8 mouse cellular contexts compared by ENCODE assay signal in genomic region chr5:4192481-4193246, GRCm38 (mm10). TPM values are rescaled to one million over a fixed set of nuclear protein-coding genes. Genes with fewer than 3 reads are reported as not detected.
A peak's percentile ranks its signal among the peaks of the same experiment; 100 is the strongest.
DNase-seq lines count a peak whose midpoint lies in the region; ATAC-seq lines count a peak whose summit lies in the region.
"Not testable (repeated sequence)": the region's sequence is repeated elsewhere in the genome, so short reads cannot be mapped to it uniquely, and the experiment has no call there.

No protein-coding gene starts in this region.

- peak overlapping the region; percentile 67 to 86 for H3K4me3 ChIP-seq in ES-E14 (ENCODE audit: insufficient read depth in 1 of 2, low read depth in 1 of 2, low read length in 2 of 2, poor library complexity in 1 of 2, severe bottlenecking in 1 of 2)
- H3K4me3 ChIP-seq in forebrain, embryonic 14.5 days (ENCODE audit: low read depth, low read length), result peak overlapping the region; percentile 24
- H3K4me3 ChIP-seq in hindbrain, embryonic 10.5 days, result peak overlapping the region; percentile 53
- H3K4me3 ChIP-seq in kidney, embryonic 14.5 days (ENCODE audit: low read length), result peak overlapping the region; percentile 44
- peak overlapping the region; percentile 68 for H3K4me3 ChIP-seq in liver, embryonic 13.5 days (replicated peaks)
- peak overlapping the region; percentile 44 for H3K4me3 ChIP-seq in midbrain, embryonic 13.5 days (replicated peaks)
- H3K4me3 ChIP-seq in stomach, embryonic 14.5 days (ENCODE audit: low read depth, low read length), result peak overlapping the region; percentile 36

- in situ Hi-C loops in ES-E14 (cut with MboI; ENCODE audit: low sequenced_read_pairs in 2 of 2, unreplicated experiment in 2 of 2), result not testable (repeated sequence)

- H3K4me1 ChIP-seq in ES-E14 (ENCODE audit: control insufficient read depth in 2 of 2, insufficient read depth in 2 of 2, low read length in 2 of 2, poor library complexity in 1 of 2); forebrain, embryonic 14.5 days (ENCODE audit: control insufficient read depth, insufficient read depth, low read length); hindbrain, embryonic 10.5 days (replicated peaks); kidney, embryonic 14.5 days (ENCODE audit: control insufficient read depth, insufficient read depth, low read length); liver, embryonic 13.5 days (replicated peaks); midbrain, embryonic 13.5 days (replicated peaks); stomach, embryonic 14.5 days (ENCODE audit: control insufficient read depth, insufficient read depth, low read length): not testable (repeated sequence)

- peak overlapping the region; percentile 51 for H3K4me2 ChIP-seq in forebrain, embryonic 14.5 days (ENCODE audit: low read length)
- peak overlapping the region; percentile 75 for H3K4me2 ChIP-seq in kidney, embryonic 14.5 days (replicated peaks; ENCODE audit: low read depth, low read length)
- peak overlapping the region; percentile 74 for H3K4me2 ChIP-seq in liver, embryonic 13.5 days
- peak overlapping the region; percentile 69 for H3K4me2 ChIP-seq in midbrain, embryonic 13.5 days (replicated peaks)
- peak overlapping the region; percentile 69 for H3K4me2 ChIP-seq in stomach, embryonic 14.5 days (replicated peaks; ENCODE audit: low read depth, low read length)

- DNase-seq in ES-E14 (ENCODE audit: low read depth, low spot score); forebrain, embryonic 14.5 days (ENCODE audit: low spot score); hindbrain, embryonic 10.5 days (ENCODE audit: low spot score); liver, embryonic 13.5 days: not testable (repeated sequence)
- peak; percentile 17 for DNase-seq in cerebellum, adult 9-10 months

- not testable (repeated sequence) for H3K27me3 ChIP-seq in forebrain, embryonic 14.5 days (replicated peaks; ENCODE audit: control insufficient read depth, insufficient read depth, low read length); hindbrain, embryonic 10.5 days (ENCODE audit: insufficient read depth, poor library complexity, severe bottlenecking); kidney, embryonic 14.5 days (ENCODE audit: control insufficient read depth, insufficient read depth, low read length); liver, embryonic 13.5 days; midbrain, embryonic 13.5 days; stomach, embryonic 14.5 days (ENCODE audit: control insufficient read depth, insufficient read depth, low read length)

- H3K27ac ChIP-seq in ES-E14 (ENCODE audit: insufficient read depth, low read depth, low read length, poor library complexity, severe bottlenecking); forebrain, embryonic 14.5 days (ENCODE audit: low read depth, low read length); kidney, embryonic 14.5 days (ENCODE audit: low read depth, low read length); liver, embryonic 13.5 days; midbrain, embryonic 13.5 days; stomach, embryonic 14.5 days (ENCODE audit: low read length): not testable (repeated sequence)
- H3K27ac ChIP-seq in hindbrain, embryonic 10.5 days, result peak overlapping the region; percentile 66

- WGBS in forebrain, embryonic 14.5 days, result 12% methylated on average over 13 of the region's 27 CpGs
- 12% methylated on average over 16 of the region's 27 CpGs for WGBS in hindbrain, embryonic 10.5 days
- WGBS in kidney, embryonic 14.5 days, result 6% methylated on average over 12 of the region's 27 CpGs
- 5% methylated on average over 15 of the region's 27 CpGs for WGBS in liver, embryonic 13.5 days (ENCODE audit: insufficient replicate concordance)
- WGBS in midbrain, embryonic 13.5 days, result 12% methylated on average over 15 of the region's 27 CpGs
- WGBS in stomach, embryonic 14.5 days, result 6% methylated on average over 12 of the region's 27 CpGs

- not testable (repeated sequence) for H3K9me3 ChIP-seq in ES-E14 (ENCODE audit: control insufficient read depth, insufficient read depth, low read depth, low read length); forebrain, embryonic 14.5 days (replicated peaks; ENCODE audit: control insufficient read depth, low read length); hindbrain, embryonic 10.5 days; kidney, embryonic 14.5 days (ENCODE audit: control insufficient read depth, low read length); liver, embryonic 13.5 days (replicated peaks); midbrain, embryonic 13.5 days; stomach, embryonic 14.5 days (ENCODE audit: control insufficient read depth, low read depth, low read length)

- peak overlapping the region; percentile 67; the same call in 1 of the 2 replicates for H3K9ac ChIP-seq in ES-E14 (ENCODE audit: insufficient read depth, low read depth, low read length, poor library complexity, severe bottlenecking)
- peak overlapping the region; percentile 42; the same call in 1 of the 2 replicates for H3K9ac ChIP-seq in forebrain, embryonic 14.5 days (ENCODE audit: low read length)
- peak overlapping the region; percentile 51; the same call in 1 of the 2 replicates for H3K9ac ChIP-seq in kidney, embryonic 14.5 days (ENCODE audit: low read depth, low read length)
- peak overlapping the region; percentile 73 for H3K9ac ChIP-seq in liver, embryonic 13.5 days
- peak overlapping the region; percentile 56 for H3K9ac ChIP-seq in midbrain, embryonic 13.5 days (replicated peaks)
- not testable (repeated sequence) for H3K9ac ChIP-seq in stomach, embryonic 14.5 days (replicated peaks; ENCODE audit: low read depth, low read length)

- H3K36me3 ChIP-seq in ES-E14 (ENCODE audit: control insufficient read depth, insufficient read depth, low read length, poor library complexity, severe bottlenecking); forebrain, embryonic 14.5 days (ENCODE audit: control insufficient read depth, insufficient read depth, low read length); hindbrain, embryonic 10.5 days; kidney, embryonic 14.5 days (ENCODE audit: control insufficient read depth, insufficient read depth, low read length); liver, embryonic 13.5 days; midbrain, embryonic 13.5 days; stomach, embryonic 14.5 days (ENCODE audit: control insufficient read depth, insufficient read depth, low read length): not testable (repeated sequence)

- ATAC-seq in forebrain, embryonic 14.5 days; kidney, embryonic 14.5 days (ENCODE audit: low FRiP score, low TSS enrichment); liver, embryonic 13.5 days (ENCODE audit: low read depth); midbrain, embryonic 13.5 days; stomach, embryonic 14.5 days (ENCODE audit: insufficient number of reproducible peaks, insufficient read depth, low FRiP score, low read depth): not testable (repeated sequence)

RNA-seq across cellular contexts. Expression of gene Mterf1b, which starts 0.5 kb away (rescaled TPM):
- total RNA-seq in ES-E14 (2012; rRNA removed), result 2.5 and 4.1 TPM in 2 replicates
- 3.6 and 4.5 TPM in 2 replicates for polyA plus RNA-seq in forebrain, embryonic 14.5 days (2014; fragmentation: Nextera tagmentation; extraction: Ambion mirVana)
- polyA plus RNA-seq in hindbrain, embryonic 10.5 days (2016; fragmentation: Nextera tagmentation; extraction: Ambion mirVana), result 1.8 and 3.3 TPM in 2 replicates
- 3.3 and 4.5 TPM in 2 replicates for polyA plus RNA-seq in kidney, embryonic 14.5 days (2014; fragmentation: Nextera tagmentation; extraction: Ambion mirVana)
- 2.5 and 2.6 TPM in 2 replicates for polyA plus RNA-seq in liver, embryonic 13.5 days (2015; fragmentation: Nextera tagmentation; extraction: Ambion mirVana)
- 3.7 and 3.8 TPM in 2 replicates for polyA plus RNA-seq in midbrain, embryonic 13.5 days (2015; fragmentation: Nextera tagmentation; extraction: Ambion mirVana)
- polyA plus RNA-seq in stomach, embryonic 14.5 days (2014; fragmentation: Nextera tagmentation; extraction: Ambion mirVana), result 3.2 and 3.6 TPM in 2 replicates

Comparison
In these comparisons a context has a peak if more than half of its experiments do, and no peak if none do; other contexts are left out.
1. H3K4me3 ChIP-seq: peak in every context shown above with its lines; median percentile 76 in ES-E14; 68 in liver, embryonic 13.5 days; 53 in hindbrain, embryonic 10.5 days; 44 in kidney, embryonic 14.5 days; 44 in midbrain, embryonic 13.5 days; 36 in stomach, embryonic 14.5 days; 24 in forebrain, embryonic 14.5 days.